Mouse (Mus musculus): ENCODE measurements around the gene Sulf2.

Sulf2 gene

DNA sequence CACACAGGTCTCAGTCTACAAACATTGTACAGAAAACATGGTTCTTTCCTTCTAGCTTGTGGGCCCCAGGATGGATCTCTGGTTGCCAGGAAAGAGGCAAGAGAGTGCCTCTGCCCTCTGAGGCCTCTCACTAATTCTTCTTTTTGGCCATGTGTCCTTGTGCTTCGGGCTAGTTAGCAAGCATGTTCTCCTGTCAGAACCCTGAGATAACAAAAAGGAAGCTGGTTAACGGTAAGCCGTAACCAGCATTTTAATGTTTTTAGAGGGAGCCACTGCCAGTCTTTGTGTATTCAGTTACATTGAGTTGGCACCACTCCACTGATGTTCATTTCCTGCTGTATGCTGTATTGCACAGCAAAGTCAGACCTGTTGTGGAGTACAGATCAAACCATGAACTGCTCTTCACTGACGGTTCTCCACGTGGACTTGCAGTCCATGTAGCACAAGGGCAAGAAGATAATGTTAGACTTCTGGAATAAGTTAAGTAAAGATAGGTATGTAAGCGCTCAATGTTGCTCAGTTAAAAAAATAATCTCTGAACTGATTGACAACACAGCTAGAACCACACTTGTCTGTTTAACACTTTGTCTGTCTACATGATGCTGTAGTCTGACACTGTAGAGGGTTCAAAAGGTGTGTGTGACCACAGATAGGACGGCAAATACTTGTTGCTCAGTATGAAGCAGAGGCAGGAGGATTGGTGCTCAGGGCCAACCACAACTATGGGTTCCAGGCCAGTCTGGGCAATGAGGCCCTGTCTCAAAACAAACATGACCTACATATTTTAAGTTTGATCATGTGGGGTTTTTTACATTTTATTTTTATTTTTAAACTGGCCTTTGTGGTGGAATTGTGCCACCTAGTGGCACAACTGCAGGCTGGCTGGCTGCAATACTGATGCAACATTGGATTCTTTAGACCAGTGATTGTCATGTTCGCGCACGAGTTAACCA, 109.6 kb downstream of the Sulf2 start:
- peak; percentile 21 for DNase-seq

DNA sequence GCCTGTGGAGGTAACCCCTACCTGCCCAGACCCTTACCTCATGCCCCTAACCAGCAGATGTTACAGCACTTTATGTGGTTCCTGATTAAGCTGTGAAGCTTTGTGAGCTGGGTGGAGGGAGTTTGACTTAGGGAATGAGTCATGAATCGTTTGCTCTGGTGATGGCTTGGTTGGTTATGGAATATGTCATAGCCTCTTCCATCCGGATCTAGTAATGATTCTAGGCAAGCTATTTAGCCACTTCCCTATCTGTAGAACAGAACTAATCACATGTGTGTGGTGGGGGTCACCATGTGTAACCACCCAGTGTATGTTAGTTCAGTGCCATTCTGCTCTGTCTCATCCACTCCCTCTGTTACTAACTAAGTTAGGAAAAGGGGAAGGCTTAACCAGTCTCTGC, 110.5 kb downstream of the Sulf2 start:
- DNase-seq = no peak

DNA sequence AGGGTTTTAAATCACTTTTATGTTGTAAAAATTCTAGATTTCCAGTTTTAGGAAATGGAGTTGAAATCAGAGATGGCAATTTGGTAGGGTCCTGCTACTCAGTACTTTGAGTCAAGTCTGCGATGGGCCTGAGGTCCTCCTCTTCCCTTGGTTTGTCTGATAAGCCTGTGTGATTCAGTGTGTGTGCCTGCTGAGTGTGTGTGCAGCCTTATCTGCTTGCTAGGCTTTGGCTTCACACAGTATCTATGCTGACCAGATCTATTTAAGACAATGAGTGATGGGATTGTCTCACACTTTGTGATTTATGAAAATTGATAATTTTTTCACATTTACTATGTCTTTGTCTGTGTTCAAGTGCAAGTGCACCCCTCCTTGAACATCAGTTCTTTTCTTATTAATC, 112.9 kb downstream of the Sulf2 start:
- no peak for DNase-seq

DNA sequence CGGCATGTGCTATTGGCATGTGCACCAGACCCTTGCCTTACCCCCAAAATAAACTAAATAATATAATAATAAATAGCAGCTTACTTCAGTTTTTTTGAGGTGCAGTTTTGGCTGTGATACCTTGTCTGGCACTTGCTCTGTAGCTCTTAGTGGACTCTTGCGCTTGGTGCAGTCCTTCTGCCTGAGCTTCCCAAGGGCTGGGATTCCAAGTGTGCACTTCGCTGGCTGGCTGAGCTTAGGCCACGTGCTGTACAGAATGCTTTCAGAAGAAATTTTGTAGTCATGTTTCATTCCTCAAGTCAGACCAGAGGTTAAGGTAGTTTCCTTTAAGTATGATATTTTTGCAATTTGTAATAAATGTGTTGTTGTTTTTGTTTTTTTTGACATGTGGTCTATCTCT, 115.8 kb downstream of the Sulf2 start:
- DNase-seq = no peak

DNA sequence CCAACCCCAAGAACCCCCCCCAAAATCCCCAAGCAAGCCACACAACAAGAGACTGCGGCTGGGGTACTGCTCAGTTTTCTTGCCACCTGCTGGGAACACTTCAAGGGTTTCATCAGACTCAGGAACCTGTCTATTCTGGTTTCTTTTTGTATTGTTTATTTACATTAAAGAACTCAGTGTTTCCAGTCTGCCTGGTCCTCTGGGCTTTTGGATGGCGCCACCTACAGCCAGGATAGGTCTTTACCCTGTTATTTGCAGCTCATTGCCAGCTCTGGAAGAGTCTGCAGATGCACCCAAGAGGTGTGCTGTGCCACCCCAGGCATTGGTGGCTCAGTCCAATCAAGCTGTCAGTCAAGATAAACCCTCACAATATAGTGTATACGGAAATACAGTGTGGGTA, 119.7 kb downstream of the Sulf2 start:
- DNase-seq = no peak

DNA sequence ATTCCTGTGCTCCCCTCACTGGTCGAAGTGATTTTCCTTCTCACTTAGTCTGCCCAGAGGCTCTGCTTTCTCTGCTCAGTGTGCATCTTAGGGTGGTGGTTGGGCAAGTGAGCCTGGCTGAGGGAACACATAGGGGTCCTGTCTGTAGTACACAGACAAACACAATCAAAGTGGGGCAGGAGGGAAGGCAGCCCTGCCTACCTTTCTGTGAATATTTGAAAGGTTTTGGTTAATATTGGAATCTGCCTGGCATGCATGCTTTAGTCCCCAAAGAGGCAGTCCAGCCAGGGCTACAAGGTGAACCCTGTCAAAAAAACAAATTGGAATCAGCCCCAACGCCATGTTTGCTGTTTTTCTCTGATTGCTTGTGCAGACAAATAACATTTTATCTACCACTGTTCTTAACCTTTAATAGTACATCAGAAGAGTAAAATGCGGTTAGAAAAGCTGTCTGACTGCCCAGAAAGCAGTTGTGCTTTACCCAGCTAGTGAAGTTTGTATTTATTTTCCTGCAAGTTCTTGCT, 120.4 kb downstream of the Sulf2 start:
- no peak for DNase-seq

DNA sequence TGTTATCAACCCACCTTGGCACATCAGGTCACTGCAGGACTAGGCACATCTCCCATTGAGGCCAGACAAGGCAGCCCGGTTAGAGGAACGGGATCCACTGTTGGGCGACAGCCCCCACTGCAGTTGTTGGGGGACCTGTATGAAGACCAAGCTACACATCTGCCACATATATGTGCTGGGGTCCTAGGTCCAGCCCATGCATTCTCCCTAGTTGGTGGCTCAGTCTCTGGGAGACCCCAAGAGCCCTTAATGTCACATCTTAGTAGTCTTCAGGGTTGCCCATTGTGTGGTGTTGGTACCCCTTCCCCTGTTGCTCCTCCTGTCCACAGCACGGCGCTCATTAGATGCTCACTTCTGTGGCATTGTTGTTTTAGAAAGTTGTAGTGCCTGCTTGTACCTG, 122.8 kb downstream of the Sulf2 start:
- DNase-seq = no peak

DNA sequence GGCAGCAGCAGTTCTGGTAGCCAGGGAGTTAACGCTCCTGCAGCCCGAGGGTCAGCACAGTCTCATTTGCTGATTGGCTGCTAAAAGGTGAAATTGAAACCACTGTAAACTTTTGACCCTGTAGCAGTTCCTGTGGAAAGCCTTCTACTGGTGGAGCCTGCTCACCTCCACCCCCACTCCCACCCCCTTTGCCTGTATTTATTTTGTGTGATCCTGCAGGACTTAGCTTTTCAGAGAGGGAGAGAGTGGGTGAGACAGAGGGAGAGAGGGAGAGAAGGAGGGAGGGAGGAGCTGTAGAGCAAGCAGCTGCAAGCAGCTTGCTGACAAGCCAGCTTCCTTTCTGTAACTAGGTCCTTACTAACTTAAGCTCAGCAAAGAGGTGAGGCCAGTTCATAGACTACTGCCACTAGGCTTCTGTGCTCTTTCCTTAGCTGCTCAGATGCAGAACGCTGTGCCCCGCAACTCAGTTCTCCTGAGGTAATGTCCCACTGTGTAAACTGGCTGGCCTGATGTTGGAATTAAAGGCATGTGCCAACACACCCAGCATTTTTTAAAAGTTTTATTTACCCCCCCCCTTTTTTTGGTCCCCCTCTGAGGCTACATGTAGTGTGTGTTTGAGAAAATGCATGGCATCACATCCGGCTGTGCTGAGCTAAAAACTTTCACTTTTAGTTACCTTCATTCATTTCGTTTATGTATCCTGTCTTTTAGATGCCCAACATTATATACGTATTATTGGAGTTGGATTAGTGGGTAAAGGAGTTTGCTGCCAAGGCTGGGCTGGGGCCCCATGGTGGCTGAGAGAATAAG, 124.1 kb downstream of the Sulf2 start:
- DNase-seq = no peak

DNA sequence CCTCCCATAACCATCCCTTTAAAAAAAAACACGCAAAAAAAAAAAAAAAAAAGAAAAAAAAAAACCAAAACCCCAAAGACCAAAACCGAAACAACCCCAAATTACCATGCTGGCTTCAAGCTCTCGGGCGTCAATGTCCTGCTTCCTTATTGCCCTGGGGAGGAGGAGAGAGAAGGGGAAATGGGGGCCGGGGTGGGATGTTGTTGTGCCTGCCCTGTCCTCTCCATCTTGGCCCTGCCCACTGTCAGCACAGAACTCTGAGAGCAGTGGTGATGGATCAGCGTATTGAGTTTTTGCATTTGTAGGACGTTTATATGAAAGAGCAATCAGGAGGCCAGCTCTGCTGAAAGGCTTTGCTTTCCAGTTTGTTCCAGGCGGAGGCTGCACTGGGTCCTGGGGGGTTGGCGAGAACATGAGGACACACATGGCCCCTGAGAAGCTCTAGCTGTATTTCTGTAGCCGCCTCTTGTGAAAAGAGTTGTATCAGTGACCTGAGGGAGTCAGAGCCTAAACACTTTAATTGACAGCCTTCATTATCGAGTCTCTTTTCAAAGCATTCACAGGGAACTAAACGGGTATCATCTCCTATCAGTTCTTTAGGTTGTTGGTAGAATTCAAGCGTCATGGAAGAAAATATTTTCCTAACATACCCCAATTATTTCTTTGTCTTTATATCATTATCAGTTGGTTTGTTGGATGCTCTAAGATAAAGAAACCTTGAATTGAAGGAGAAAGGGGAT, 125.0 kb downstream of the Sulf2 start:
- no peak for DNase-seq

DNA sequence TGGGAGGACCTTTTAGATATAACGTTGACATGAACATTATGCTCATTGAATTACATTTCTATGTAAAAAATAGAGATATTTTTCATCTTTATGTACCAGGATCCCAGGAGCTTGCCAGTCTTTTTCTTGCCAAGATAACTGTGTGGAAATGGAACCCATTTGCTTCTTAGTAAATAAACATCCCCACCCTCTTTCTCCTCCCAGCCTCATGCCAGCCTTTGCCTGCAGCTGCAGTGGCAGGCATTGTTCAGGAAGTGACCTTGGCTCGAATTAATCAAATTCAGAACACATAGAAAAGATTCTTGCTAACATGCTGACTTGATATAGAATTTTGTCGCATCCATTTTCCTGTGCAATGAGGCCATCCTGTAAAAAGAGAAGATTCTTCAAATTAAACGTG, 126.2 kb downstream of the Sulf2 start:
- no peak for DNase-seq

DNA sequence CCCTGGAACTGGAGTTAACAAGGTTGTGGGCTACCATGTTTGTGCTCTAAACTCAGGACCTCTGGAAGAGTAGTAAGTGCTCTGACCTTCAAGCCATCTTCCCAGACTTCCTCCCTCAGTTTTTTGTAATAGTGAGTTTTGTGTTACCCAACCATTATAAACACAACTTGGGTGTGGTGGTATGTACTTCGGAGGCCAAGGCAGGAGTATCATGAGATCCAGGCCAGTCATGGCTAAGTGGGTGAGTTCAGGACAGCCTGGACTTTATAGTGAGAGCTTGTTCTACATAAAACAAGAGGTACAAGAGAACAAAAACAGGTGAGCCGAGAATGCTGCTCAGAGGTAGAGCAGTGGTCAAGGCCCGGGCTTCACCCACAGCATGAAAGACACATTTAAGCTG, 127.6 kb downstream of the Sulf2 start:
- DNase-seq = no peak

DNA sequence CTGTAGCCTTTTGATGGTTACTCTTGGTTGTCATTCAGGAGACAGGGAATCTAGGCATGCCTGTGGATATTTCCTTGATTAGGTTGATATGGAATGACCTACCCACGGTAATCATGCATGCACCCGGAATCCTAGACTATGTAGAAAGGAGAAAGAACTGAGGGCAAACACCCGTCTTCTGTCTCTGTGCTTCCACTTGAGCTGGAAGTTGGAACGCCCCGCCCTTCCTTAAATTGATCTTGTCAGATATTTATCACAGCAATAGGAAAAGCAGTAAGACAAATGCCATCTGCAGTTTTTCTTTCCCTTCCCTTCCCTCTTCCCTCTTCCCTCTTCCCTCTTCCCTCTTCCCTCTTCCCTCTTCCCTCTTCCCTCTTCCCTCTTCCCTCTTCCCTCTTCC, 129.5 kb downstream of the Sulf2 start:
- no peak for DNase-seq

DNA sequence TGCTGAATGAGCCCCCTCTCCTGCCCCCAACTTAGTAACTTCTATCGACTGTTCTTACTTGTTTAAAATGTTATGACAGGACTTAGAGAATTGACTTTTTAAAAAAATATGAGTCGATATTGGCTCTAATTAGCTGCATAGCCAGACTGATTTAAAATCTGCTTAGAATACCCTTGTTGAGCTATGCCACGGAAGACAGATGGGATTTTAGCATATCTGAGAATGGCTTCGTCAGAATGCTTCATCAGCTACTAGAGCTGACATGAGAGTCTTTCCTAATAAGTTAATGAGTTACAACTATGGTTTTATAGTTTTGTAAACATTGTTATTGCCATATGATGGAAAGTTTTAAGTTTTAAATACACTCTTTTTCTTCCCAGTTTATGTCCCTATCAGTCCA, 130.8 kb downstream of the Sulf2 start:
- DNase-seq = no peak

DNA sequence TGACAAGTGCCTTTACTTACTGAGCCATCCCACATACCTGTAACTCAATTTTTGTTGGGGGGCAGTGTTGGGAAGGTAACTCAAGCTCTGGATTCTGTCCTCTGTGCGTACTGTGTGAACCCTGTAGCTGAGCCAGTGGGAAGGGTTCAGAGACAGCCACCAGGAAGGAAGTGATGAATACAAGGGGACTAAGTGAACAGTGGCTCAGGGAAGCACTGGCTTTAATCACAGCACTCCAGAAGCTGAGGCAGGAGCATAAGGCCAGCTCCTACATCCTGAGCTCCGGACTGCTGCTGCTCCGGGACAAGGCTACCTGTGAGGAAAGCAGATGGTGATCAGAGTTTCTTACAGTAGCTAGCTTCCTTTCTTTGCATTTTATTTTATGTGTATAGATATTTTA, 131.4 kb downstream of the Sulf2 start:
- DNase-seq = no peak
